Mouse (Mus musculus) brain, embryonic 14.5 days (tissue): ENCODE measurements around the gene Ercc6. TPM values are rescaled to one million over a fixed set of nuclear protein-coding genes. Genes with fewer than 3 reads are reported as not detected.
A peak's percentile ranks its signal among the peaks of the same experiment; 100 is the strongest.

Experiments
- DNase-seq: peaks from one replicate; pipeline ENCODE4 v3.0.0-alpha.2; 2011; ENCODE audit warnings: low read depth
- CTCF ChIP-seq: fragments of 200-500 bp; IDR thresholded peaks from 2 replicates; pipeline ENCODE4 v1.5.1; 2012; ENCODE audit warnings: inconsistent platforms, mild to moderate bottlenecking, moderate library complexity, borderline replicate concordance; ENCODE audit not compliant: insufficient read depth, insufficient read length; ENCODE audit errors: extremely low read depth
- POLR2A ChIP-seq: fragments of 200-500 bp; IDR thresholded peaks from 2 replicates; pipeline ENCODE4 v1.6.1; 2012; ENCODE audit warnings: mild to moderate bottlenecking, inconsistent platforms, borderline replicate concordance; ENCODE audit not compliant: poor library complexity, insufficient read depth, insufficient read length, severe bottlenecking; ENCODE audit errors: extremely low read depth
- polyA plus RNA-seq: library from polyadenylated mRNA; depleted of rRNA; stranded (reverse); fragments of >200 nt; gene quantifications from 2 replicates; pipeline ENCODE4 v1.2.3, GENCODE M21; 2012

The Ercc6 gene
- polyA plus RNA-seq, 1 experiment: 15.9 TPM

GRCm38 (mm10) chr14:32525996-32526705, 12.8 kb downstream of the Ercc6 start:
- no peak for DNase-seq
- TF ChIP-seq POLR2A (no peak), CTCF (no peak)

GRCm38 (mm10) chr14:32527211-32527610, 13.9 kb downstream of the Ercc6 start:
- TF ChIP-seq POLR2A (no peak), CTCF (no peak)
- DNase-seq: no peak

- no peak for DNase-seq
- TF ChIP-seq CTCF: no peak
- no peak for TF ChIP-seq POLR2A
These were observed 15.7 kb downstream of the Ercc6 start for GRCm38 (mm10) chr14:32529036-32529435.

DNA sequence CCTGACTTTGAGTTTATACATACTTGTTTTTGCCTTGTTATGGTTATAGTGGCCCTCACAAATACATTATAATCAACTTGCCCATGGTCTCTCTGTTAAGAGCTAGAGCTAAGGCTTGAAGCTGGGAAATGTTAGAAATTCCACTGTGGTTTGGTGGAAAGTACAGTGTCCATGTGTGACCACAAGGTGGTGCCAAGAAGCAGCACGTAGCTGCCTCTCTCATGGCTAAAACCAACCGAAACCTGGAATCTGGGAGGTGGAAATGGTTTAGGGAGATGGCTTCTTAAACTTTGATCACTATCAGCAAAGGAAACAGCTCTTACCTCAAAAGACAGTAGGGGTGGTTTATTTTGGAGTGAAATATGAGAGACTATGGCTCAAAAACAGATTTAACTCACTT, 17.6 kb downstream of the Ercc6 start:
- TF ChIP-seq CTCF (peak; percentile 84; the same call in 1 of the 2 replicates), POLR2A (no peak)

GRCm38 (mm10) chr14:32531371-32531770, 18.1 kb downstream of the Ercc6 start:
- no peak for DNase-seq
- TF ChIP-seq CTCF (no peak), POLR2A (no peak)

More for the DNA sequence above, 17.6 kb downstream of the Ercc6 start:
- DNase-seq: peak; percentile 76

GRCm38 (mm10) chr14:32532381-32533147, 19.2 kb downstream of the Ercc6 start:
- peak; percentile 34 for DNase-seq
- no peak for TF ChIP-seq POLR2A
- no peak for TF ChIP-seq CTCF

GRCm38 (mm10) chr14:32533148-32533520, 19.8 kb downstream of the Ercc6 start:
- TF ChIP-seq POLR2A (no peak), CTCF (no peak)
- no peak for DNase-seq

GRCm38 (mm10) chr14:32533656-32534055, 20.3 kb downstream of the Ercc6 start:
- no peak for DNase-seq
- TF ChIP-seq CTCF: no peak
- TF ChIP-seq POLR2A: no peak

GRCm38 (mm10) chr14:32534137-32534536, 20.8 kb downstream of the Ercc6 start:
- TF ChIP-seq CTCF: peak; percentile 58; the same call in 1 of the 2 replicates
- TF ChIP-seq POLR2A: no peak
- DNase-seq: peak; percentile 38

GRCm38 (mm10) chr14:32536763-32537162, 23.4 kb downstream of the Ercc6 start:
- peak; percentile 56 for DNase-seq
- no peak for TF ChIP-seq POLR2A
- no peak for TF ChIP-seq CTCF

- TF ChIP-seq POLR2A (no peak), CTCF (no peak)
- DNase-seq: no peak
These were observed 24.8 kb downstream of the Ercc6 start for GRCm38 (mm10) chr14:32538115-32538514.
